Mouse (Mus musculus): ENCODE measurements around the gene Arfip2. TPM values are rescaled to one million over a fixed set of nuclear protein-coding genes. Genes with fewer than 3 reads are reported as not detected.
A peak's percentile ranks its signal among the peaks of the same experiment; 100 is the strongest.

The Arfip2 gene
- total and polyA plus RNA-seq, 2 experiments = 4.9 to 28.6 TPM

DNA sequence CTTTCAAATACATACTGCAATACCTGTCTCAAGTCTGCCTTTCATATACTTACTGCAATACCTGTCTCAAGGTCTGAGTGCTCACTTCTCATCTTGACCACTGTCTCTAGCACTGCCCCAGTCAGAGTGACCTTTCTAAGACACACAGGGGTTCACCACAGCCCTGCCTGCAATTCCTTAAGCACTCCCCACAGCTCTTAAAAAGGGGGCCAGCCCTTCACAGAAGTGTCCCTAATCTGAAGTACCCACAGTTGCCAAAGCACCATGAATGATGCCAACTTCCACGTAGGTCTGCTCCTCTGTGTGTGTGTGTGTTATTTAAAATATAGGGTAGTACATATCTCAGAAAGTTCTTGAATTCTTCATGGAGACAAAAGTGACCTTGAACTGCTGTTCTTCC lies 28.4 kb downstream of the Arfip2 start:
- WGBS = 97% methylated on average over 1 of the region's 1 CpGs
- H3K4me1 ChIP-seq (ENCODE audit: control insufficient read depth, insufficient read depth, low read length) = peaks cover 2% of the 10 kb centered on the region; the same call in 1 of the 2 replicates
- H3K79me2 ChIP-seq (ENCODE audit: control insufficient read depth, insufficient read depth, low read length) = no peaks in the 10 kb centered on the region
- H3K36me3 ChIP-seq (ENCODE audit: control insufficient read depth, insufficient read depth, low read length) = peaks cover 28% of the 10 kb centered on the region
- H3K27me3 ChIP-seq (ENCODE audit: control insufficient read depth, insufficient read depth, low read length) = no peaks in the 10 kb centered on the region
- no peak overlapping the region for H3K4me3 ChIP-seq (ENCODE audit: insufficient read depth, low read depth, low read length)
- DNase-seq (ENCODE audit: extremely low read depth, low read depth, low spot score) = no peak
- H3K9ac ChIP-seq (ENCODE audit: low read depth, low read length) = no peak overlapping the region
- no peak overlapping the region for H3K27ac ChIP-seq (replicated peaks; ENCODE audit: insufficient read depth, low read depth, low read length)
- TF ChIP-seq POLR2A (IDR thresholded peaks at IDR 0.05; ENCODE audit: extremely low read depth, insufficient read depth, low read length) (no peak), CTCF (IDR thresholded peaks at IDR 0.05; ENCODE audit: low read depth, low read length) (no peak)

- H3K4me1 ChIP-seq (ENCODE audit: control insufficient read depth, insufficient read depth, low read length) = no peaks in the 10 kb centered on the region
- no peak overlapping the region for H3K4me3 ChIP-seq (ENCODE audit: insufficient read depth, low read depth, low read length)
- no peak for TF ChIP-seq POLR2A (IDR thresholded peaks at IDR 0.05; ENCODE audit: extremely low read depth, insufficient read depth, low read length)
- H3K79me2 ChIP-seq (ENCODE audit: control insufficient read depth, insufficient read depth, low read length) = no peaks in the 10 kb centered on the region
- 88% methylated on average over 3 of the region's 3 CpGs for WGBS
- no peak overlapping the region for H3K27ac ChIP-seq (replicated peaks; ENCODE audit: insufficient read depth, low read depth, low read length)
- H3K9ac ChIP-seq (ENCODE audit: low read depth, low read length) = no peak overlapping the region
- no peak for DNase-seq (ENCODE audit: extremely low read depth, low read depth, low spot score)
- H3K36me3 ChIP-seq (ENCODE audit: control insufficient read depth, insufficient read depth, low read length) = peaks cover 18% of the 10 kb centered on the region
- no peaks in the 10 kb centered on the region for H3K27me3 ChIP-seq (ENCODE audit: control insufficient read depth, insufficient read depth, low read length)
These were observed 31.7 kb downstream of the Arfip2 start for GRCm38 (mm10) chr7:105608467-105608866.

DNA sequence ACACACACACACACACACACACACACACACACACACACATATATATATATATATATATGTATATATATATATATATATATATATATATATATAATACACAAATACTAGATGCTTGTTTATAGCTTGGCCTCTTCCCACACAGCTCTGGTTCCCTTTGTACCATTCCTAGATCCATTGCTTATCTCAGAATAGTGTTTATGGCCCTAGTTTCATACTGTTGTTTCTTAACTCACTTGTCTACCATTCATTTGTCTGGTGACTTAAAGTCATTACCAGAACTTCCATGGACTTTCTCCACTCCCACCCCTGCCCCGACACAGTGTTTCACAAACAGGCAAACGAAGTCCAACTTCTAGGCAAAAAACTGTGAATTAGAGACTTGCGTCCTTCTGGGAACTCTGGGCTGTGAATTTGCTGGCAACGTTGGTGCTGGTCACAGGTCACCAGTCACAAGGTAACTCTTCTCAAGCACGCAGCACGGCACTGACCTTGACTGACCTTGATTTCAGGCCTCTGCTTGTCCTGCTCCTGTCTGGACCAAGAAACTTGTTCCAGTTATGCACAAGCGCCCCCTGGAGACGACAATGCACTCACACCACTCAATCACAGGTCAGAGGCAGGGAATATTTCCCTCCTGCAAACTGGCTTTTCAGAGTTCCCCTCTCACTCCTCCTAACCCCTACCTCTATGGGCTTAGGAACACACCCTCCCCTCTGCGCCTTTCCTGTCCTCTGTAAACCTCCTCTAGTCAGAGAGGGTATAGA lies 37.2 kb downstream of the Arfip2 start:
- H3K36me3 ChIP-seq (ENCODE audit: control insufficient read depth, insufficient read depth, low read length) = no peaks in the 10 kb centered on the region
- no peak overlapping the region for H3K4me3 ChIP-seq (ENCODE audit: insufficient read depth, low read depth, low read length)
- peaks cover 15% of the 10 kb centered on the region for H3K4me1 ChIP-seq (ENCODE audit: control insufficient read depth, insufficient read depth, low read length)
- 11% methylated on average over 9 of the region's 9 CpGs for WGBS
- H3K27ac ChIP-seq (replicated peaks; ENCODE audit: insufficient read depth, low read depth, low read length) = no peak overlapping the region
- TF ChIP-seq POLR2A (IDR thresholded peaks at IDR 0.05; ENCODE audit: extremely low read depth, insufficient read depth, low read length) = no peak
- peak; percentile 86 for TF ChIP-seq CTCF (IDR thresholded peaks at IDR 0.05; ENCODE audit: low read depth, low read length)
- no peak overlapping the region for H3K9ac ChIP-seq (ENCODE audit: low read depth, low read length)
- H3K27me3 ChIP-seq (ENCODE audit: control insufficient read depth, insufficient read depth, low read length) = no peaks in the 10 kb centered on the region
- DNase-seq (ENCODE audit: extremely low read depth, low read depth, low spot score) = peak; percentile 99
- no peaks in the 10 kb centered on the region for H3K79me2 ChIP-seq (ENCODE audit: control insufficient read depth, insufficient read depth, low read length)

- H3K4me1 ChIP-seq (ENCODE audit: control insufficient read depth, insufficient read depth, low read length) = peaks cover 1% of the 10 kb centered on the region; the same call in 1 of the 2 replicates
- DNase-seq (ENCODE audit: extremely low read depth, low read depth, low spot score) = no peak
- H3K9ac ChIP-seq (ENCODE audit: low read depth, low read length) = no peak overlapping the region
- TF ChIP-seq POLR2A (IDR thresholded peaks at IDR 0.05; ENCODE audit: extremely low read depth, insufficient read depth, low read length) (no peak), CTCF (IDR thresholded peaks at IDR 0.05; ENCODE audit: low read depth, low read length) (no peak)
- WGBS = 20% methylated on average over 7 of the region's 7 CpGs
- peaks cover 21% of the 10 kb centered on the region for H3K36me3 ChIP-seq (ENCODE audit: control insufficient read depth, insufficient read depth, low read length)
- H3K27me3 ChIP-seq (ENCODE audit: control insufficient read depth, insufficient read depth, low read length) = no peaks in the 10 kb centered on the region
- H3K4me3 ChIP-seq (ENCODE audit: insufficient read depth, low read depth, low read length) = no peak overlapping the region
- H3K79me2 ChIP-seq (ENCODE audit: control insufficient read depth, insufficient read depth, low read length) = no peaks in the 10 kb centered on the region
- no peak overlapping the region for H3K27ac ChIP-seq (replicated peaks; ENCODE audit: insufficient read depth, low read depth, low read length)
These were observed 50.1 kb downstream of the Arfip2 start for GRCm38 (mm10) chr7:105590097-105590496.

DNA sequence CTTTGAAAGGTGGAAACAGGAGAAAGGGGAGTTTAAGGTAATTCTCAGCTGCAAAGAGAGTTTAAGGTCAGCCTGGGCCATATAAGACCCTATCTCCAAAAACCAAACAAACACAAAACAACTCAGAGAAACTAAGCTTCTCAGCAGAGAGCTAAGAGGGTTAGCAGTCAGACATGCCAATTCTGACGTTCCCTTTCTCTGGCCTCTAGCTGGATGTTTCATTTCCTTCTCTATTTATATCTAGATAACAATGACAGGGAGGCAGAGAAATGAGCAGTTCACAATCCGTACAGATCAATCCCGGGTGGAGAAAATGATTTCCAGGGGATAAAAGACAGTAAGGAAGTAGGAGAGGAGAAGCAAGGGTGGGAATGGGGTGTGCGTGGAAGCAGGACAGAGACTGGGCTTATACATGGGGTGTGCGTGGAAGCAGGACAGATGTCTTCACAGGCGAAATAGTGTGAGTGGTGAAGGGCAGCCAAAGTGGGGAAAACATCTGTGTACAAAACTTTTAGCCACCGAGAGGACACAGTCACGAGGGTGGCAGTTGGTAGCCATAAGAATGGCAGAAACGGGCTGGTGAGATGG lies 51.8 kb downstream of the Arfip2 start:
- Histone ChIP-seq H3K4me1 (ENCODE audit: control insufficient read depth, insufficient read depth, low read length) (no peaks in the 10 kb centered on the region), H3K27me3 (ENCODE audit: control insufficient read depth, insufficient read depth, low read length) (no peaks in the 10 kb centered on the region), H3K4me3 (ENCODE audit: insufficient read depth, low read depth, low read length) (no peak overlapping the region), H3K36me3 (ENCODE audit: control insufficient read depth, insufficient read depth, low read length) (peaks cover 11% of the 10 kb centered on the region; the same call in 1 of the 2 replicates), H3K9ac (ENCODE audit: low read depth, low read length) (no peak overlapping the region), H3K27ac (replicated peaks; ENCODE audit: insufficient read depth, low read depth, low read length) (no peak overlapping the region), H3K79me2 (ENCODE audit: control insufficient read depth, insufficient read depth, low read length) (no peaks in the 10 kb centered on the region)
- TF ChIP-seq POLR2A (IDR thresholded peaks at IDR 0.05; ENCODE audit: extremely low read depth, insufficient read depth, low read length) (no peak), CTCF (IDR thresholded peaks at IDR 0.05; ENCODE audit: low read depth, low read length) (no peak)
- DNase-seq (ENCODE audit: extremely low read depth, low read depth, low spot score) = no peak
- WGBS = 73% methylated on average over 9 of the region's 9 CpGs

Other genes starting within 250 kb of the Arfip2 start
- 4.5 and 7.7 TPM in 2 replicates for gene Fam160a2, start 240.4 kb downstream of the Arfip2 start, total RNA-seq (2014; rRNA removed)
- 16.3 and 26.8 TPM in 2 replicates for gene Fam160a2, start 240.4 kb downstream of the Arfip2 start, polyA plus RNA-seq (2012; rRNA removed)
- gene Cnga4, start 235.8 kb downstream of the Arfip2 start, total RNA-seq (2014; rRNA removed) = not detected in 2 replicates
- gene Cnga4, start 235.8 kb downstream of the Arfip2 start, polyA plus RNA-seq (2012; rRNA removed) = 0.04 TPM in 2 replicates
- gene Cckbr, start 214.7 kb downstream of the Arfip2 start, total RNA-seq (2014; rRNA removed) = not detected in 2 replicates
- gene Cckbr, start 214.7 kb downstream of the Arfip2 start, polyA plus RNA-seq (2012; rRNA removed) = not detected in 2 replicates
- gene Cavin3, start 158.1 kb downstream of the Arfip2 start, total RNA-seq (2014; rRNA removed) = 0.67 and 1.1 TPM in 2 replicates
- 1.3 and 1.4 TPM in 2 replicates for gene Cavin3, start 158.1 kb downstream of the Arfip2 start, polyA plus RNA-seq (2012; rRNA removed)
- gene Smpd1, start 86.1 kb downstream of the Arfip2 start, total RNA-seq (2014; rRNA removed) = 33.1 and 38.1 TPM in 2 replicates
- gene Smpd1, start 86.1 kb downstream of the Arfip2 start, polyA plus RNA-seq (2012; rRNA removed) = 48.4 and 51.9 TPM in 2 replicates
- 1.1 TPM in 2 replicates for gene Apbb1, start 58.8 kb downstream of the Arfip2 start, total RNA-seq (2014; rRNA removed)
- 0.85 and 1.6 TPM in 2 replicates for gene Apbb1, start 58.8 kb downstream of the Arfip2 start, polyA plus RNA-seq (2012; rRNA removed)
- gene Hpx, start 40.3 kb downstream of the Arfip2 start, total RNA-seq (2014; rRNA removed) = 5,639 and 7,644 TPM in 2 replicates
- gene Hpx, start 40.3 kb downstream of the Arfip2 start, polyA plus RNA-seq (2012; rRNA removed) = 4,285 and 5,140 TPM in 2 replicates
- 6.3 and 10.2 TPM in 2 replicates for gene Trim3, start 6.8 kb downstream of the Arfip2 start, total RNA-seq (2014; rRNA removed)
- 10.9 and 14.9 TPM in 2 replicates for gene Trim3, start 6.8 kb downstream of the Arfip2 start, polyA plus RNA-seq (2012; rRNA removed)
- gene Timm10b, start 360 bp downstream of the Arfip2 start, total RNA-seq (2014; rRNA removed) = 42.2 and 67.5 TPM in 2 replicates
- 51.4 and 63.3 TPM in 2 replicates for gene Timm10b, start 360 bp downstream of the Arfip2 start, polyA plus RNA-seq (2012; rRNA removed)
- 27.7 and 28.6 TPM in 2 replicates for gene Gm45799, start 136 bp upstream of the Arfip2 start, total RNA-seq (2014; rRNA removed)
- 136 and 140 TPM in 2 replicates for gene Gm45799, start 136 bp upstream of the Arfip2 start, polyA plus RNA-seq (2012; rRNA removed)
- 0.92 and 1.5 TPM in 2 replicates for gene Dnhd1, start 10.4 kb upstream of the Arfip2 start, total RNA-seq (2014; rRNA removed)
- 0.82 and 0.88 TPM in 2 replicates for gene Dnhd1, start 10.4 kb upstream of the Arfip2 start, polyA plus RNA-seq (2012; rRNA removed)
- 36.6 and 41.1 TPM in 2 replicates for gene Ilk, start 96.2 kb upstream of the Arfip2 start, total RNA-seq (2014; rRNA removed)
- gene Ilk, start 96.2 kb upstream of the Arfip2 start, polyA plus RNA-seq (2012; rRNA removed) = 50.5 and 53.6 TPM in 2 replicates
- gene Rrp8, start 97.0 kb upstream of the Arfip2 start, total RNA-seq (2014; rRNA removed) = 4.9 and 5.5 TPM in 2 replicates
- 5.5 and 5.9 TPM in 2 replicates for gene Rrp8, start 97.0 kb upstream of the Arfip2 start, polyA plus RNA-seq (2012; rRNA removed)
- 87.3 and 107 TPM in 2 replicates for gene Taf10, start 103.9 kb upstream of the Arfip2 start, total RNA-seq (2014; rRNA removed)
- 296 and 310 TPM in 2 replicates for gene Taf10, start 103.9 kb upstream of the Arfip2 start, polyA plus RNA-seq (2012; rRNA removed)
- gene Tpp1, start 111.8 kb upstream of the Arfip2 start, total RNA-seq (2014; rRNA removed) = 27.4 and 43.8 TPM in 2 replicates
- gene Tpp1, start 111.8 kb upstream of the Arfip2 start, polyA plus RNA-seq (2012; rRNA removed) = 95.3 and 124 TPM in 2 replicates
- 1.4 and 2.7 TPM in 2 replicates for gene Dchs1, start 147.2 kb upstream of the Arfip2 start, total RNA-seq (2014; rRNA removed)
- gene Dchs1, start 147.2 kb upstream of the Arfip2 start, polyA plus RNA-seq (2012; rRNA removed) = 1.1 TPM in 2 replicates
- gene Mrpl17, start 170.7 kb upstream of the Arfip2 start, total RNA-seq (2014; rRNA removed) = 109 and 118 TPM in 2 replicates
- 207 and 261 TPM in 2 replicates for gene Mrpl17, start 170.7 kb upstream of the Arfip2 start, polyA plus RNA-seq (2012; rRNA removed)